Mouse (Mus musculus) brain, embryonic 14.5 days (tissue): ENCODE results near the gene Pmis2.

Source experiments
- CTCF ChIP-seq: fragments of 200-500 bp; IDR thresholded peaks from 2 replicates; pipeline ENCODE4 v1.5.1; 2012; ENCODE audit warnings: inconsistent platforms, mild to moderate bottlenecking, moderate library complexity, borderline replicate concordance; ENCODE audit not compliant: insufficient read depth, insufficient read length; ENCODE audit errors: extremely low read depth
- POLR2A ChIP-seq: fragments of 200-500 bp; IDR thresholded peaks from 2 replicates; pipeline ENCODE4 v1.6.1; 2012; ENCODE audit warnings: mild to moderate bottlenecking, inconsistent platforms, borderline replicate concordance; ENCODE audit not compliant: poor library complexity, insufficient read depth, insufficient read length, severe bottlenecking; ENCODE audit errors: extremely low read depth

DNA sequence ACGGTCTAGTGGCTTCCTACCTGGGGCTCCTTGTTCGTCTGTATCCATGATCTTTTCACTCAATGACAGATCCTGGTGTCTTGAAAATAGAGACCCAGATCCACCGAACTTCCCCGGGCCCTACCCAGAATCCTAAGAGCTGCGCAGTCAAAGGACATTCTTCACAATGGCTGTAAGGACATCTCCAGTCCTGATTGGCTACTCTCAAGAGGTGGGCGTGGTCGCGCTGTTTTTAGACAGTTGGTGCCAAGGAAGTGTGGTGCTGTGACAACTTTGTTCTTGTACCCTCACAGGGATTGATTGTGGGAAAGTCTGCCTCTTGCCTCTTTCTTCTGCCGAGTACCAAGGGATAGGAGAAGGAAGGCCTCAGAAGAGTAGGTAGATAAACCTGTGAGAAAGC is at the start of gene Pmis2:
- TF ChIP-seq POLR2A (no peak), CTCF (no peak)
